Mouse (Mus musculus) brain, embryonic 14.5 days (tissue): ENCODE results near the gene Ephb2.

ENCODE experiments used
- CTCF ChIP-seq: fragments of 200-500 bp; IDR thresholded peaks from 2 replicates; pipeline ENCODE4 v1.5.1; 2012; ENCODE audit warnings: inconsistent platforms, mild to moderate bottlenecking, moderate library complexity, borderline replicate concordance; ENCODE audit not compliant: insufficient read depth, insufficient read length; ENCODE audit errors: extremely low read depth
- POLR2A ChIP-seq: fragments of 200-500 bp; IDR thresholded peaks from 2 replicates; pipeline ENCODE4 v1.6.1; 2012; ENCODE audit warnings: mild to moderate bottlenecking, inconsistent platforms, borderline replicate concordance; ENCODE audit not compliant: poor library complexity, insufficient read depth, insufficient read length, severe bottlenecking; ENCODE audit errors: extremely low read depth

GRCm38 (mm10) chr4:136878601-136879000, 42.8 kb upstream of the Ephb2 start:
- TF ChIP-seq CTCF (peak; percentile 52; the same call in 1 of the 2 replicates), POLR2A (no peak)
